Mouse (Mus musculus) intestine, postnatal 0 days (tissue): ENCODE measurements around the gene Apobec2. TPM values are rescaled to one million over a fixed set of nuclear protein-coding genes. Genes with fewer than 3 reads are reported as not detected.

Experiments used
- ATAC-seq: fragments of 200-750 bp; cut with Nextera tagmentation; 2 replicates; pipeline ENCODE4 v1.8.0; 2017; ENCODE audit warnings: mild to moderate bottlenecking, moderate TSS enrichment, moderate library complexity
- H3K27ac ChIP-seq: fragments of 300-500 bp; sonication (generic); 2 replicates; pipeline ENCODE4 v1.5.1; 2014; ENCODE audit warnings: mild to moderate bottlenecking, low read depth, low read length, moderate library complexity
- H3K27me3 ChIP-seq: fragments of 300-500 bp; sonication (generic); replicated peaks from 2 replicates; pipeline ENCODE4 v1.6.1; 2014; ENCODE audit warnings: low read length, mixed read lengths; ENCODE audit not compliant: control insufficient read depth, insufficient read depth
- H3K36me3 ChIP-seq: fragments of 300-500 bp; sonication (generic); 2 replicates; pipeline ENCODE4 v1.6.1; 2014; ENCODE audit warnings: mild to moderate bottlenecking, moderate library complexity; ENCODE audit not compliant: control insufficient read depth, insufficient read depth
- H3K4me1 ChIP-seq: fragments of 300-500 bp; sonication (generic); replicated peaks from 2 replicates; pipeline ENCODE4 v1.6.1; 2014; ENCODE audit warnings: antibody characterized with exemption, low read length, mixed read lengths; ENCODE audit not compliant: control insufficient read depth, insufficient read depth
- H3K4me2 ChIP-seq: fragments of 300-500 bp; sonication (generic); replicated peaks from 2 replicates; pipeline ENCODE4 v1.6.1; 2014; ENCODE audit warnings: low read depth, mild to moderate bottlenecking, moderate library complexity
- H3K4me3 ChIP-seq: fragments of 300-500 bp; sonication (generic); 2 replicates; pipeline ENCODE4 v1.5.1; 2014; ENCODE audit warnings: low read depth, low read length
- H3K9ac ChIP-seq: fragments of 300-500 bp; sonication (generic); 2 replicates; pipeline ENCODE4 v1.6.1; 2014; ENCODE audit warnings: mild to moderate bottlenecking, low read depth, low read length
- H3K9me3 ChIP-seq: fragments of 300-500 bp; sonication (generic); 2 replicates; pipeline ENCODE4 v1.6.1; 2016; ENCODE audit warnings: mixed run types; ENCODE audit not compliant: control insufficient read depth
- CTCF ChIP-seq: sonication (generic); IDR thresholded peaks from 2 replicates; pipeline ENCODE4 v1.5.1; 2016; ENCODE audit warnings: low read depth, mild to moderate bottlenecking, control low read depth, antibody characterized with exemption, moderate library complexity
- WGBS: fragments of 180-500 bp; shearing (Covaris S2); extraction: QIAGEN DNeasy Blood & Tissue Kit; methylation state at CpG from one replicate; pipeline ENCODE4 v1.1.7; 2014; 5-methylcytosine and 5-hydroxymethylcytosine counted together
- polyA plus RNA-seq: library from polyadenylated mRNA; unstranded; fragments of >200 nt; fragmentation: Nextera tagmentation; extraction: Ambion mirVana; gene quantifications from 2 replicates; pipeline ENCODE4 v1.2.1, GENCODE M21; 2015

Apobec2 gene
- polyA plus RNA-seq, 1 experiment from 2014 or later, result 2.6 TPM

GRCm38 (mm10) chr17:48401710-48402109 lies 31.0 kb downstream of the Apobec2 start:
- no peak overlapping the region for H3K4me3 ChIP-seq
- no peaks in the 10 kb centered on the region for H3K27me3 ChIP-seq
- ATAC-seq, result no peak
- no peak overlapping the region for H3K9ac ChIP-seq
- H3K4me1 ChIP-seq, result no peaks in the 10 kb centered on the region
- peaks cover 26% of the 10 kb centered on the region for H3K36me3 ChIP-seq
- 73% methylated on average over 4 of the region's 4 CpGs for WGBS
- TF ChIP-seq CTCF, result no peak
- no peak overlapping the region for H3K27ac ChIP-seq
- H3K9me3 ChIP-seq, result no peaks in the 10 kb centered on the region
- H3K4me2 ChIP-seq, result no peak overlapping the region

- Histone ChIP-seq H3K36me3 (peaks cover 83% of the 10 kb centered on the region), H3K4me1 (no peaks in the 10 kb centered on the region), H3K9ac (no peak overlapping the region), H3K4me3 (no peak overlapping the region), H3K27me3 (no peaks in the 10 kb centered on the region), H3K9me3 (no peaks in the 10 kb centered on the region), H3K4me2 (no peak overlapping the region), H3K27ac (peak overlapping the region; percentile 58; the same call in 1 of the 2 replicates)
- 88% methylated on average over 3 of the region's 3 CpGs for WGBS
- TF ChIP-seq CTCF, result no peak
- no peak for ATAC-seq
These were observed 40.1 kb downstream of the Apobec2 start for GRCm38 (mm10) chr17:48392616-48393015.

- ATAC-seq, result peak; percentile 82
- H3K4me2 ChIP-seq, result no peak overlapping the region
- 52% methylated on average over 5 of the region's 5 CpGs for WGBS
- no peak overlapping the region for H3K4me3 ChIP-seq
- peak overlapping the region; percentile 58 for H3K27ac ChIP-seq
- no peak for TF ChIP-seq CTCF
- H3K9ac ChIP-seq, result no peak overlapping the region
- H3K9me3 ChIP-seq, result no peaks in the 10 kb centered on the region
- H3K36me3 ChIP-seq, result peaks cover 90% of the 10 kb centered on the region
- no peaks in the 10 kb centered on the region for H3K27me3 ChIP-seq
- H3K4me1 ChIP-seq, result no peaks in the 10 kb centered on the region
These were observed 41.3 kb downstream of the Apobec2 start for GRCm38 (mm10) chr17:48391446-48391845.

- Histone ChIP-seq H3K4me2 (no peak overlapping the region), H3K36me3 (peaks cover 74% of the 10 kb centered on the region), H3K4me1 (no peaks in the 10 kb centered on the region), H3K27me3 (no peaks in the 10 kb centered on the region), H3K27ac (no peak overlapping the region), H3K9me3 (no peaks in the 10 kb centered on the region), H3K9ac (no peak overlapping the region), H3K4me3 (no peak overlapping the region)
- ATAC-seq, result no peak
- WGBS, result 76% methylated on average over 5 of the region's 5 CpGs
- TF ChIP-seq CTCF, result no peak
These were observed 43.3 kb downstream of the Apobec2 start for GRCm38 (mm10) chr17:48389442-48389841.

- ATAC-seq, result no peak
- no peaks in the 10 kb centered on the region for H3K4me1 ChIP-seq
- WGBS, result 92% methylated on average over 2 of the region's 2 CpGs
- no peaks in the 10 kb centered on the region for H3K9me3 ChIP-seq
- TF ChIP-seq CTCF, result no peak
- H3K27me3 ChIP-seq, result no peaks in the 10 kb centered on the region
- H3K36me3 ChIP-seq, result peaks cover 67% of the 10 kb centered on the region
- H3K27ac ChIP-seq, result no peak overlapping the region
- H3K9ac ChIP-seq, result no peak overlapping the region
- no peak overlapping the region for H3K4me3 ChIP-seq
- no peak overlapping the region for H3K4me2 ChIP-seq
These were observed 44.1 kb downstream of the Apobec2 start for GRCm38 (mm10) chr17:48388666-48389065.

- Histone ChIP-seq H3K36me3 (peaks cover 41% of the 10 kb centered on the region), H3K4me3 (no peak overlapping the region), H3K4me2 (no peak overlapping the region), H3K9ac (no peak overlapping the region), H3K27ac (no peak overlapping the region; the same call in 1 of the 2 replicates), H3K27me3 (no peaks in the 10 kb centered on the region), H3K4me1 (no peaks in the 10 kb centered on the region), H3K9me3 (no peaks in the 10 kb centered on the region)
- no peak for TF ChIP-seq CTCF
- 61% methylated on average over 2 of the region's 2 CpGs for WGBS
- ATAC-seq, result no peak; the same call in 1 of the 2 replicates
These were observed 46.8 kb downstream of the Apobec2 start for GRCm38 (mm10) chr17:48385786-48386461.
